Mouse (Mus musculus) Patski (cell line): ENCODE data around the gene Sdk1. TPM values are rescaled to one million over a fixed set of nuclear protein-coding genes. Genes with fewer than 3 reads are reported as not detected.
A peak's percentile ranks its signal among the peaks of the same experiment; 100 is the strongest.

Source experiments
- ATAC-seq: fragments of 100-300 bp; one replicate; pipeline ENCODE4 v1.8.0; 2021
- CTCF ChIA-PET: fragments of 350-600 bp; sonication (Branson Sonifier 250); formaldehyde crosslinking; loops from one replicate; lab custom pipeline; 2022; ENCODE audit warnings: inconsistent platforms; lab: Charles Lee
- POLR2A ChIA-PET: fragments of 350-600 bp; sonication (Branson Sonifier 250); formaldehyde crosslinking; loops from one replicate; lab custom pipeline; 2022; ENCODE audit warnings: antibody characterized with exemption, inconsistent platforms; lab: Charles Lee
- DNase-seq: peaks from one replicate; pipeline ENCODE4 v3.0.0-alpha.2; 2011; ENCODE audit warnings: low read depth, low spot score
- H3K27me3 ChIP-seq: fragments of 371-371 bp; one replicate; pipeline ENCODE4 v1.5.1; 2021
- CTCF ChIP-seq: fragments of 100-300 bp; IDR thresholded peaks from one replicate; pipeline ENCODE4 v1.5.1; 2021
- in situ Hi-C: fragments of 300-500 bp; cut with MboI; formaldehyde crosslinking; loops from 3 replicates; pipeline ENCODE4 v1.11.1; 2018; ENCODE audit warnings: low pct_unique_long_range_greater_than_20kb, mixed read lengths
- polyA plus RNA-seq: library from polyadenylated mRNA; unstranded; gene quantifications from one replicate; pipeline ENCODE4 v1.2.3, GENCODE M21; 2021

Sdk1 gene
- polyA plus RNA-seq, 1 experiment from 2014 or later, result 35.4 TPM

GRCm38 (mm10) chr5:141852175-141852574, 610.9 kb downstream of the Sdk1 start:
- no peak for ATAC-seq
- in situ Hi-C loops, result loop anchor here (10.0 kb wide), 1 partner anchor 467 kb away; no protein-coding TSS in a partner anchor

GRCm38 (mm10) chr5:141856447-141856846, 615.2 kb downstream of the Sdk1 start:
- no peaks in the 10 kb centered on the region for H3K27me3 ChIP-seq
- no peak for DNase-seq
- no peak for ATAC-seq
- POLR2A ChIA-PET, result interaction anchor here (0.7 kb wide), 1 partner anchor 450 kb away, joined by 4 read pairs; no protein-coding TSS in a partner anchor
- no peak for TF ChIP-seq CTCF
- CTCF ChIA-PET, result interaction anchor here (0.9 to 1.2 kb wide), 2 partner anchors 9 to 33 kb away, joined by 3 read pairs; no protein-coding TSS in a partner anchor
- in situ Hi-C loops, result loop anchor here (5.0 to 10.0 kb wide), 2 partner anchors 472 to 609 kb away; no protein-coding TSS in a partner anchor

More at GRCm38 (mm10) chr5:141852175-141852574, 610.9 kb downstream of the Sdk1 start:
- CTCF ChIA-PET, result interaction anchor here (1.0 to 1.2 kb wide), 2 partner anchors 11 to 14 kb away, joined by 3 read pairs; no protein-coding TSS in a partner anchor
- POLR2A ChIA-PET, result interaction anchor here (1.0 kb wide), 1 partner anchor 13 kb away, joined by 3 read pairs; no protein-coding TSS in a partner anchor
- peak; percentile 27 for DNase-seq
- no peaks in the 10 kb centered on the region for H3K27me3 ChIP-seq
- no peak for TF ChIP-seq CTCF

GRCm38 (mm10) chr5:141857781-141858180, 616.5 kb downstream of the Sdk1 start:
- no peak for DNase-seq
- H3K27me3 ChIP-seq, result no peaks in the 10 kb centered on the region
- peak; percentile 1 for ATAC-seq
- ChIA-PET CTCF (interaction anchor here (0.7 to 1.2 kb wide), 2 partner anchors 34 to 185 kb away, joined by 3 read pairs; no protein-coding TSS in a partner anchor), POLR2A (no interaction called here)
- TF ChIP-seq CTCF, result no peak
- in situ Hi-C loops, result loop anchor here (5.0 to 10.0 kb wide), 2 partner anchors 473 to 610 kb away; no protein-coding TSS in a partner anchor

GRCm38 (mm10) chr5:141858406-141859160, 617.3 kb downstream of the Sdk1 start:
- ChIA-PET POLR2A (no interaction called here), CTCF (interaction anchor here (0.7 kb wide), 1 partner anchor 186 kb away, joined by 3 read pairs; no protein-coding TSS in a partner anchor)
- TF ChIP-seq CTCF, result no peak
- peak; percentile 98 for DNase-seq
- peak; percentile 85 for ATAC-seq
- no peaks in the 10 kb centered on the region for H3K27me3 ChIP-seq
- in situ Hi-C loops, result loop anchor here (5.0 to 10.0 kb wide), 2 partner anchors 474 to 611 kb away; no protein-coding TSS in a partner anchor

GRCm38 (mm10) chr5:141866042-141866441, 624.8 kb downstream of the Sdk1 start:
- no peak for TF ChIP-seq CTCF
- ChIA-PET POLR2A (no interaction called here), CTCF (interaction anchor here (0.8 kb wide), 1 partner anchor 11 kb away, joined by 4 read pairs; no protein-coding TSS in a partner anchor)
- no peak for ATAC-seq
- DNase-seq, result no peak
- no peaks in the 10 kb centered on the region for H3K27me3 ChIP-seq
- in situ Hi-C loops, result no loop called here

GRCm38 (mm10) chr5:141873751-141874150, 632.5 kb downstream of the Sdk1 start:
- in situ Hi-C loops, result no loop called here
- H3K27me3 ChIP-seq, result no peaks in the 10 kb centered on the region
- DNase-seq, result no peak
- TF ChIP-seq CTCF, result no peak
- CTCF ChIA-PET, result interaction anchor here (0.9 kb wide), 1 partner anchor 16 kb away, joined by 3 read pairs; no protein-coding TSS in a partner anchor
- POLR2A ChIA-PET, result no interaction called here
- no peak for ATAC-seq

- H3K27me3 ChIP-seq, result no peaks in the 10 kb centered on the region
- ChIA-PET CTCF (interaction anchor here (1.3 kb wide), 1 partner anchor 10 kb away, joined by 4 read pairs; no protein-coding TSS in a partner anchor), POLR2A (no interaction called here)
- DNase-seq (no peak), ATAC-seq (no peak)
- no peak for TF ChIP-seq CTCF
- in situ Hi-C loops, result no loop called here
These were observed 639.4 kb downstream of the Sdk1 start for GRCm38 (mm10) chr5:141880661-141881060.

- ChIA-PET CTCF (no interaction called here), POLR2A (no interaction called here)
- H3K27me3 ChIP-seq, result no peaks in the 10 kb centered on the region
- no peak for TF ChIP-seq CTCF
- DNase-seq (no peak), ATAC-seq (no peak)
- in situ Hi-C loops, result no loop called here
These were observed 642.9 kb downstream of the Sdk1 start for GRCm38 (mm10) chr5:141884111-141884647.

- DNase-seq (no peak), ATAC-seq (no peak)
- no peaks in the 10 kb centered on the region for H3K27me3 ChIP-seq
- ChIA-PET POLR2A (no interaction called here), CTCF (no interaction called here)
- TF ChIP-seq CTCF, result no peak
- in situ Hi-C loops, result no loop called here
These were observed 644.7 kb downstream of the Sdk1 start for GRCm38 (mm10) chr5:141886006-141886405.

GRCm38 (mm10) chr5:141889766-141890165, 648.5 kb downstream of the Sdk1 start:
- no peak for ATAC-seq
- ChIA-PET CTCF (interaction anchor here (0.7 to 1.3 kb wide), 4 partner anchors 10 to 23 kb away, joined by 3 to 4 read pairs (median 3); no protein-coding TSS in a partner anchor), POLR2A (no interaction called here)
- TF ChIP-seq CTCF, result no peak
- DNase-seq, result no peak
- no peaks in the 10 kb centered on the region for H3K27me3 ChIP-seq
- in situ Hi-C loops, result no loop called here
